Mouse (Mus musculus): ENCODE measurements at regions not wholly inside any gene's neighbourhood (a gene's known extent, or its start where the extent isn't known, plus 50 kb on each side); places are given as distances from the start of the nearest gene placed in this dataset.
"Not testable (repeated sequence)": the region's sequence is repeated elsewhere in the genome, so short reads cannot be mapped to it uniquely, and the experiment has no call there.

DNA sequence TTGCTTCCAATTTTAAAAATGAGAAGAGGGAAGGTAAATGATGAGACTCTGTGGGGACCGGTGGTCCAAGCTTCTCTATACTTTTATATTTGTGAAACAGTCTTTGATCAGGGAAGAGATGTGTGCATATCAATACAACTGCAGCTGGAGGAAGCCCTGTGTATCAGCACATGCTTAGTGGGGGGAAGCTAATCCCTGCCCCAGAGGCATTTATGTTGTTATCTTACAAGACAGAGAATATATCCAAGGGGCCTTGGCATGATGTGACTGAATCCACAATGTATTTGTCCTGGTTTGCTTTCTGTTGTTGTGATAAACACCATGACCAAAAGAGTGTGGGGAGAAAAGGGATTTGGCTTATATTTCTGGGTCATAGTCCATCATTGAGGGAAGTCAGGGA lies 105.2 kb upstream of the C9orf72 start:
- DNase-seq = no peak

- no peak for DNase-seq
Measured at GRCm38 (mm10) chr4:35325300-35325699, 99.3 kb upstream of the C9orf72 start.

DNA sequence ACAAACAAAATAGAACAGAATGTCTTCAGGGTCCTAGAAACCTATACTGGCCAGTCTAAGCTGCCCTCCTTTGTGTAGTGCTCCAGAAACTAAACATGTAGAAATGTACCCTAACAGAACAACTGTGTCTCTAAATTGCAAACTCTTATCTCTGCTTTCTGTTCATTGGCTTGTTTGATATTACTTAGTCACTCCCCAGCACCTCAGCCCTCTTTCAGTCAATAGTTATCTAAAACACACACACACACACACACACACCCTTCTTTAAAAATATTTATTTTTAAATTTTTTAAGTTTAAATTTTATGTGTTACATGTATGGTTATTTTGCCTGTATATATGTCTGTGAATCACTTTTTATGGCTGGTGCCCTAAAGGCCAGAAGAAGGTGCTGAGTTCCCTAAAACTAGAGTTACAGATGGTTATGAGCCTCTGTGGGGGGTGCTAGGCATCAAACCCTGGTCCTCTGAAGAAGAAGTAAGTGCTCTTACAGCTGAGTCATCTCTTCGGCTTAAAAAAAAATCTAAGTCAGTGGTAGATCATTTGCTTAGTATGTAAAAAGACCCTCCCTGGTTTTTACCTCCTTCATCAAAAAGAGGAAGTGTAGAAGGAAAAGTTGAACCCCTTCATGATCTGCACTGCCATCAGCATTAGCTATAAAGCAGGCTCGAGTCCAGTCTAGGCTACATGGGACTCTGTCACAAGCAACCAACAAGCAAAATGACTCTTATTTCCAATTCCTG lies 96.6 kb upstream of the C9orf72 start:
- DNase-seq = no peak

DNA sequence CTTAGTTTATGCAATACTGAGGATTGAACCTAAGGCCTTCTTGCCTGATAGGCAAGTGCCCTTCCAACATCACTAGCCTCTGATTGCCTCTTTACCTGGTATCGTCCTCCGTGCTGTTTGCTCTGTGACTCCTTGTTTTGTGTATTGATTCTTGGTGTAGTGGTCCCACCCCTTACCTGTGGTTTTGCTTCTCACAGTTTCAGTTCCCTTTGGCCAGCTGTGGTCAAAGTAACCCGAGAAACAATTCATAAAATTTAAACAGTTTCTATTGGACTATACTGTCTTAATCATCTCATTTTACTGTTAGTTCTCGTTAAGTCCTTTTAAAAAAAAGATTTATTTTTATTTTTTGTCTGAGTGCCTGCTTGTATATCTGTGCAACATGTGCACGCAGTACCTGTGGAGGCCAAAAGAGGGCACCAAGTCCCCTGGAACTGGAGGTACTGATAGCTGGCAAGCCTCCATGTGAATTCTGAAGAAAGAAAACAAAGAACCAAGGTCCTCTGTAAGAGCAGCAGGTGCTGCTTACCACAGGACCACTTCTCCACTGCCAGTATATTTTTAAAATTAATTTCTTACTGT lies 84.5 kb upstream of the C9orf72 start:
- no peak for DNase-seq

GRCm38 (mm10) chr4:35308221-35308620 lies 82.2 kb upstream of the C9orf72 start:
- DNase-seq = no peak

DNA sequence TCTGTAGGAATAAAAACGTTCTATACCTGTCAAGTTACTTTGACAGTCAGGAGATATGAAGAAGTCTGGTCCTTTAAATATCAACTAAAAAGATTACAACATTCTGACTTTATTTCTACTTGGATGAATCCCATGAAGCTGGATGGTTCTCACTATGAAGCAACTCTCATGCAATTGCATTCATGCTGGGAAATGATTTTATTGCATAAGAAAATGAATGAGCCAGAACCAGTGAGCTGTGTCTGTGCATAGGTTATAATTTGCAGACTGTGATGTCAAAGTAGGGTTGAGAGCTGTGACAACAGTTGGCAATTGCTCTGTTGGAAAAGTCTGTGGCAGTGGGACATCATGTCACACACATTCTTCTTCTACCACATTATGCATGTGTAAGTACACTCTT lies 79.2 kb upstream of the C9orf72 start:
- no peak for DNase-seq

DNA sequence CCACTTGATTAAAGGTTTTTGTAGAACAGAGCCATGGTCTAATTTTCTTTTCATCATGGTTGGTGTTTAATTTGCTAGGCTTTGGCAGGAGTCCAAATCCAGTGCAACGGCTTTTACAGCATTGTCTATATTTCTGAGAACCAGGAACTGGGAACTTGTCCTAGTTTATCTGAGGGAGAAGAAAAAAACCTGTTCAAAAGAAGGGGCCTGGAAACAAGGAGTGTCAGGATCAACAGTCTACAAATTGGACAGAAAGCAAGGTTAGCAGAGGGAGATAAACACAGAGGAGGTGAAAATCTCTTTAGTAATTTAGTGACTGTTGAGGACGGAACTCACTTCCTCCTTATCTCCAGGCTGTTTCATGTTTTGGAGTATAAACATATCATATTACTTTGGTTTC lies 74.9 kb upstream of the C9orf72 start:
- DNase-seq = no peak

DNA sequence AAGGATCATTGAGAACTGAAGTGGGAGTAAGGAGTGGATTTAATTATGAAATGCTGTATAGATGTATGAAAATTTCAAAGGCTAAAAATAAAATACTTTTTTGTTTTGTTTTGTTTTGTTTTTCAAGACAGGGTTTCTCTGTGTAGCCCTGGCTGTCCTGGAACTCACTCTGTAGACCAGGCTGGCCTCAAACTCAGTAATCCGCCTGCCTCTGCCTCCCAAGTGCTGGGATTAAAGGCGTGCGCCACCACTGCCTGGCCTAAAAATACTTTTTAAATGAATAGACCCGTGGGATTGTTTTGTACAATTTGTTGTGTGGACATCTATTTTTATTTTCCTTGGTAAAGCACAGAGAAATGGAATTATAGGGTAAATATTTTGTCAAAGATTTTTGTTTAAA lies 74.4 kb upstream of the C9orf72 start:
- not testable (repeated sequence) for DNase-seq

- no peak for DNase-seq
Measured at GRCm38 (mm10) chr4:35284611-35285010, 58.6 kb upstream of the C9orf72 start.

All from thymus, adult 18-20 months (tissue).